Mouse (Mus musculus) CH12.LX (cell line): ENCODE data around the gene Ift81. TPM values are rescaled to one million over a fixed set of nuclear protein-coding genes. Genes with fewer than 3 reads are reported as not detected.

Experiments used
- DNase-seq: peaks from one replicate; pipeline ENCODE4 v3.0.0-alpha.2; 2013; ENCODE audit errors: extremely low read depth
- H3K27ac ChIP-seq: 2 replicates; pipeline ENCODE4 v1.5.1; 2012; ENCODE audit warnings: low read depth, mild to moderate bottlenecking, control low read depth, moderate library complexity; ENCODE audit not compliant: insufficient read depth
- H3K27me3 ChIP-seq: replicated peaks from 2 replicates; pipeline ENCODE3; 2012; ENCODE audit warnings: inconsistent platforms
- H3K36me3 ChIP-seq, 2 experiments: replicated peaks in 1 of 2; 2 replicates each; pipeline versions ENCODE3 to v1.6.1; 2012; ENCODE audit warnings: inconsistent platforms in 1 of 2, low read length in 1 of 2, mild to moderate bottlenecking in 1 of 2, mixed read lengths in 1 of 2, moderate library complexity in 1 of 2; ENCODE audit not compliant: control insufficient read depth in 1 of 2, insufficient read depth in 1 of 2
- H3K4me1 ChIP-seq, 2 experiments: 2 replicates each; pipeline ENCODE4 v1.6.1; 2012; ENCODE audit warnings: inconsistent platforms in 1 of 2, moderate library complexity in 1 of 2; ENCODE audit not compliant: insufficient read depth in 2 of 2, control insufficient read depth in 1 of 2
- H3K4me2 ChIP-seq: 2 replicates; pipeline ENCODE4 v1.6.1; 2012; ENCODE audit warnings: low read depth, mild to moderate bottlenecking, control low read depth; ENCODE audit not compliant: poor library complexity, insufficient read depth, severe bottlenecking
- H3K4me3 ChIP-seq, 3 experiments: fragments of 150-350 bp in 1 of 3; sonication (generic) in 1 of 3; replicated peaks in 1 of 3; 2 replicates each; pipeline versions ENCODE3 to v1.5.1; 2011 to 2012; ENCODE audit warnings: low read depth in 2 of 3, low read length in 2 of 3, mild to moderate bottlenecking in 2 of 3, moderate library complexity in 2 of 3, control low read depth in 1 of 3, improper control_type of control experiment in 1 of 3, inconsistent platforms in 1 of 3, mixed read lengths in 1 of 3; ENCODE audit not compliant: poor library complexity in 1 of 3
- H3K79me2 ChIP-seq: replicated peaks from 2 replicates; pipeline ENCODE4 v1.6.1; 2012; ENCODE audit warnings: mild to moderate bottlenecking, moderate library complexity; ENCODE audit not compliant: control insufficient read depth, poor library complexity, insufficient read depth, severe bottlenecking; ENCODE audit errors: extremely low read depth
- H3K9ac ChIP-seq: 2 replicates; pipeline ENCODE4 v1.6.1; 2012; ENCODE audit warnings: low read depth, mild to moderate bottlenecking, control low read depth, moderate library complexity; ENCODE audit not compliant: insufficient read depth
- H3K9me3 ChIP-seq: replicated peaks from 2 replicates; pipeline ENCODE3; 2012; ENCODE audit warnings: low read length, inconsistent platforms, mixed read lengths
- CTCF ChIP-seq, 2 experiments: IDR thresholded peaks in 1 of 2; conservative IDR thresholded peaks in 1 of 2; 2 replicates each; pipeline ENCODE4 v1.5.1; 2011 to 2012; ENCODE audit warnings: low read depth in 2 of 2, low read length in 2 of 2, improper control_type of control experiment in 1 of 2, inconsistent platforms in 1 of 2, mild to moderate bottlenecking in 1 of 2, moderate library complexity in 1 of 2
- ELF1 ChIP-seq: IDR thresholded peaks from 2 replicates; pipeline ENCODE4 v1.6.1; 2014; ENCODE audit warnings: low read depth, mild to moderate bottlenecking, inconsistent platforms, low read length, improper control_type of control experiment
- ETS1 ChIP-seq: conservative IDR thresholded peaks from 2 replicates; pipeline ENCODE4 v1.6.1; 2012; ENCODE audit warnings: low read depth, mild to moderate bottlenecking, inconsistent platforms, low read length, improper control_type of control experiment, moderate library complexity
- GABPA ChIP-seq: IDR thresholded peaks from 2 replicates; pipeline ENCODE4 v1.6.1; 2012; ENCODE audit warnings: low read depth, low read length, improper control_type of control experiment, inconsistent platforms; ENCODE audit not compliant: insufficient replicate concordance
- MAX ChIP-seq: IDR thresholded peaks from 2 replicates; pipeline ENCODE4 v1.6.1; 2011; ENCODE audit warnings: low read length, improper control_type of control experiment
- MEF2A ChIP-seq: IDR thresholded peaks from 2 replicates; pipeline ENCODE4 v1.6.1; 2014; ENCODE audit warnings: low read depth, mild to moderate bottlenecking, inconsistent platforms, low read length, improper control_type of control experiment, borderline replicate concordance
- MXI1 ChIP-seq: IDR thresholded peaks from 2 replicates; pipeline ENCODE4 v1.6.1; 2011; ENCODE audit warnings: mild to moderate bottlenecking, low read depth, low read length, improper control_type of control experiment
- POLR2A ChIP-seq: IDR thresholded peaks from 2 replicates; pipeline ENCODE4 v1.6.1; 2011; ENCODE audit warnings: low read depth, mild to moderate bottlenecking, improper control_type of control experiment, low read length
- POLR2AphosphoS2 ChIP-seq: IDR thresholded peaks from 2 replicates; pipeline ENCODE4 v1.6.1; 2011; ENCODE audit warnings: low read depth, low read length, improper control_type of control experiment
- SIN3A ChIP-seq: IDR thresholded peaks from 2 replicates; pipeline ENCODE4 v1.6.1; 2012; ENCODE audit warnings: low read length, improper control_type of control experiment, inconsistent platforms
- TBP ChIP-seq: conservative IDR thresholded peaks from 2 replicates; pipeline ENCODE4 v1.6.1; 2011; ENCODE audit warnings: low read depth, low read length, improper control_type of control experiment
- TCF12 ChIP-seq: IDR thresholded peaks from 2 replicates; pipeline ENCODE4 v1.6.1; 2014; ENCODE audit warnings: low read depth, mild to moderate bottlenecking, inconsistent platforms, low read length, improper control_type of control experiment
- UBTF ChIP-seq: IDR thresholded peaks from 2 replicates; pipeline ENCODE4 v1.6.1; 2012; ENCODE audit warnings: low read depth, mild to moderate bottlenecking, inconsistent platforms, low read length, improper control_type of control experiment, moderate library complexity
- USF1 ChIP-seq: IDR thresholded peaks from 2 replicates; pipeline ENCODE4 v1.6.1; 2014; ENCODE audit warnings: low read depth, mild to moderate bottlenecking, inconsistent platforms, low read length, improper control_type of control experiment
- USF2 ChIP-seq: conservative IDR thresholded peaks from 2 replicates; pipeline ENCODE4 v1.6.1; 2011; ENCODE audit warnings: low read depth, low read length, improper control_type of control experiment
- ZMIZ1 ChIP-seq: IDR thresholded peaks from 2 replicates; pipeline ENCODE4 v1.6.1; 2012; ENCODE audit warnings: low read depth, mild to moderate bottlenecking, inconsistent platforms, low read length, improper control_type of control experiment
- dilution Hi-C: fragments of 300-500 bp; cut with MboI; formaldehyde crosslinking; loops from 2 replicates; pipeline ENCODE4 v1.14.3; 2020; ENCODE audit warnings: low sequenced_read_pairs; ENCODE audit not compliant: extremely low pct_unique_long_range_greater_than_20kb, extremely low pct_ligation_motif_present
- in situ Hi-C: fragments of 300-500 bp; cut with MboI; formaldehyde crosslinking; loops from 3 replicates; pipeline ENCODE4 v1.14.3; 2019; ENCODE audit warnings: low sequenced_read_pairs, low pct_ligation_motif_present, low pct_unique_long_range_greater_than_20kb, mixed read lengths
- polyA plus RNA-seq: library from polyadenylated mRNA; unstranded; fragments of >175 nt; gene quantifications from 2 replicates; pipeline ENCODE4 v1.2.1, GENCODE M21; 2012; ENCODE audit warnings: low read depth; ENCODE audit not compliant: insufficient read length
- total RNA-seq, 2 experiments: library from RNA; depleted of rRNA; stranded (reverse); fragments of 300-350 nt in 1 of 2; fragments of >200 nt in 1 of 2; gene quantifications; 2 replicates each; pipeline ENCODE4 v1.2.3; 2012 to 2014

Ift81 gene
- total and polyA plus RNA-seq, 3 experiments, result 3.1 to 5.0 (median 4.1) TPM

DNA sequence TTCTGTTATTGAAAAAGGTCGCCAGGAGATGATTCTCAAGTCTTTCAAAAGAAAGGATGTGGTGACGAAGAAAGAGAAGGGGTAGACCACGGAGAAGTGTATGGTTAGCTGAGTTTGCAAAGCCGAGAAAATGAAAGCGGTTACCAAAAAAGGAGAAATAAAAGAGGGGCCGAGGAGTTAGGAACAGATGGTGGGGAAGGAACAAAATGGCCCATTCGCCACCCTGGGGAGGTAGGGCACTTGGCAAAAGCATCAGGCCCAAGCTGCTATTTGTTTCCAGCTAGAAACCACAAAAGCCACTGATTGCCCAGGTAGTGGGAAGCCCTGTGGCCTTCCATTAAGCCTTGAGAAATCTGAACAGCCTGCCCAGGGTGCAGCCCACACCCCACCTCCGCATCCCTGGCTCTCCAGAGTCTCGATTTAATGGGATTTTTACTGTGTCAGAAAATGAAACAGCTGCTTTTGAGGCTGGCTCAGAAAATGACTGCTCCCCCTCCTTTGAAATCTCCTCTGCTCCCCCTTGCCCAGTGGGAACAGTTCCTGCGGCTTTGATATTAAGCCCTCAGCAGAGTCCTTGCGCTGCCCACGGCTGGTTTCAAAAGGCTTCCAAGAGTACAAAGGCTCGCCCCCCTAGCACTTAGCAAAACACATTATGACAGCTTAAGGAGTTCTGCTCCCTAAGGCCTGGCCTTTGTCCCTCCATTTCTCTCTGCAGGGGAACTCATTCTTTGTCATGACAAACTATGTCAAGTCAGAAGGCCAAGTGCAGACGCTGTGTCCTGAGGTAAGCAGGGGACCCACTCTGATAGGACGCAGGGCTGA lies 39.3 kb upstream of the Ift81 start:
- Histone ChIP-seq H3K9ac (no peak overlapping the region), H3K4me2 (peak overlapping the region; percentile 47; the same call in 1 of the 2 replicates), H3K79me2 (no peaks in the 10 kb centered on the region), H3K36me3 (no peaks in the 10 kb centered on the region)
- TF ChIP-seq USF2 (no peak), ETS1 (no peak), MAX (no peak), TBP (no peak), POLR2AphosphoS2 (no peak), UBTF (no peak), MEF2A (no peak), SIN3A (no peak)
- TF ChIP-seq, all 38 proteins: peak for 0
- no peak overlapping the region for H3K27ac ChIP-seq
- peak overlapping the region in 1 of 3 experiments; percentile 26 for H3K4me3 ChIP-seq
- H3K4me1 ChIP-seq, result peaks cover 2 to 24% of the 10 kb centered on the region in 2 experiments; a peak in 2 of 4 replicates
- no peaks in the 10 kb centered on the region for H3K9me3 ChIP-seq
- H3K27me3 ChIP-seq, result no peaks in the 10 kb centered on the region
- in situ Hi-C loops (no loop called here), dilution Hi-C loops (no loop called here)
- DNase-seq, result peak; percentile 37

DNA sequence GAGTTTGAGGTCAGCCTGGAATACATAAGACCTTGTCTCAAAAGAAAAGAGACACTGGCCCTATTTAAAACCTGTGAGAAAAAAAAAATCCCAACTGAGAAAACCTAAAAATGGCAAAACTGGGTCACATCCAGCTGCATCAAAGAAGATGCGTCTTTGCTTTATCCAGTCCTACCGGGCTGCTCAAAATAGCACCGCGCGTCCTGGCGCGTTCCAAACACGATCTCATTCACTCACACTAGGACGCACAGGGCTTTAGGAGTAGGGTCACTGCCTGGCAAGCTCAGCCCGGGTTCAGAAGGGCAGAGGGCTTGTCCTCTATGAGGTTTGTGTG lies 38.8 kb upstream of the Ift81 start:
- Histone ChIP-seq H3K27me3 (no peaks in the 10 kb centered on the region), H3K4me3 (peak overlapping the region in 1 of 3 experiments; percentile 26), H3K9me3 (peaks cover 2% of the 10 kb centered on the region), H3K4me1 (peaks cover 2 to 24% of the 10 kb centered on the region in 2 experiments; a peak in 2 of 4 replicates), H3K36me3 (no peaks in the 10 kb centered on the region), H3K9ac (no peak overlapping the region), H3K27ac (no peak overlapping the region), H3K4me2 (peak overlapping the region; percentile 47; the same call in 1 of the 2 replicates), H3K79me2 (no peaks in the 10 kb centered on the region)
- no peak for DNase-seq
- TF ChIP-seq POLR2A, result no peak
- TF ChIP-seq CTCF (conservative IDR thresholded peaks at IDR 0.05 in 1 of 2, IDR thresholded peaks at IDR 0.05 in 1 of 2; ENCODE audit: low read depth in 2 of 2, low read length in 2 of 2), result no peak
- TF ChIP-seq GABPA, result no peak
- no peak for TF ChIP-seq ZMIZ1
- no peak for TF ChIP-seq ELF1
- no peak for TF ChIP-seq MXI1
- TF ChIP-seq USF1, result no peak
- no peak for TF ChIP-seq TCF12
- in situ Hi-C loops (no loop called here), dilution Hi-C loops (no loop called here)
